Mouse (Mus musculus) layer of hippocampus, postnatal 36 days (tissue): Measurements from ENCODE around the gene Vmn1r37. TPM values are rescaled to one million over a fixed set of nuclear protein-coding genes. Genes with fewer than 3 reads are reported as not detected.
"Not testable (repeated sequence)": the region's sequence is repeated elsewhere in the genome, so short reads cannot be mapped to it uniquely, and the experiment has no call there.

Experiments used
- DNase-seq, 2 experiments: peaks; one replicate each; pipeline ENCODE4 v3.0.0; 2022
- total RNA-seq, 2 experiments: library from RNA; stranded (reverse); gene quantifications; 2 replicates each; pipeline ENCODE4 v1.2.3; 2021

Gene Vmn1r37
- not detected for total RNA-seq

DNA sequence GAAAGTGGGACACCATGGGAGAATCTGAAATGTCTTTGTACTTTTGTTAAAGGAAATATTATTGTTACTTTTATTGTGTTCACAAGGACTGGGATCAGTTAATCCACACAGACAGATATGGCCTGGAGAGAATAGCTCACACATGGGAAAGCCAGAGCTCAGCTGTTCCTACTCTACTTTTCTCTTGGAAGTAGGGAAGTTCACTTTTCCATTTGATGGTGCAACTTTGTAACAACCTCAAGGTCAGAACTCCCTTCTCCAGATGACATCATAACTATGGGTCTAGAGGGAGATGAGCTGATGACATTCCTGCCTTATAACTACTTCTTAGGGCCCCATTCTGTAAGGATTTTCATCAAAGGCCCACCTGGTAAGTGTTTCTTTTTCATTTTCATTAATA lies at the start of gene Vmn1r37:
Gene Vmn1r37 (plus strand): TSS at position 301 of the 400 bp plus-strand sequence.
- DNase-seq: not testable (repeated sequence)

DNA sequence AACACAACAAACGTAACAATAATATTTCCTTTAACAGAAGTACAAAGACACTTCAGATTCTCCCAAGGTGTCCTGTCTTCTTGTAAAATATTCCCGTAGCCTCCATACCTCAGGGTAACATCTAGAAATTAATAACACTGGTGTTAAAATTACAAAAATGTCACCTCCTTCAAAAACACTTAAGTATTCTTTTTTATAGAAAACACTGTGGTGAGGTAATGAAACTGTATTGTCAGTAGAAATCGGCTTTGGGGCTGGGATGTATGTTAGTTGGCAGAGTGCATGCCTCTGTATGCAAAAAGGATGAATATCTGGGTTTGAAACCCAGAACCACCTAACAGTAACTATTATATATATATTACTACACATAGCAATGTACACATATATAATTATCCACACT lies 43.4 kb upstream of the Vmn1r37 start, which contains the start of gene Vmn1r35:
Gene Vmn1r35 (minus strand): TSS at position 101 of the 400 bp plus-strand sequence.
- DNase-seq: no peak

DNA sequence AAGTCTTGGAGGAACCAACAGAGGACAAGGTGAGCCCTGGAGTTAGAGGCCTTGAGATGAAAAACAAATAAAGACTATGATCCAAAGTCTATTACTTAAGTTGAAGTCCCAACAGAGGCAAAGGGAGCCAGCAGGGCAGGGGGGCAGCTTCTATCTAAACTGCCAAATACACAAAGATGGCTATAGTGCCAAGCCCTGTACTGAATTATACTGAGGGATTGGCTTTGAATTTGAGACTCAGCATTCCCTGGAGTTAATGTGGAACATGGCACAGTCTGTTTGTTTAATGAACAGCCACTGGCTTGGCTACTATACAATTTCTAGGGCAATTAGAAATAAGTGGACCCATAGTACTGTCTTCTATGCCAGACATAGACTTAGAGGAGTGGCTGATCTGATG lies 20.3 kb upstream of the Vmn1r37 start:
- DNase-seq: no peak

DNA sequence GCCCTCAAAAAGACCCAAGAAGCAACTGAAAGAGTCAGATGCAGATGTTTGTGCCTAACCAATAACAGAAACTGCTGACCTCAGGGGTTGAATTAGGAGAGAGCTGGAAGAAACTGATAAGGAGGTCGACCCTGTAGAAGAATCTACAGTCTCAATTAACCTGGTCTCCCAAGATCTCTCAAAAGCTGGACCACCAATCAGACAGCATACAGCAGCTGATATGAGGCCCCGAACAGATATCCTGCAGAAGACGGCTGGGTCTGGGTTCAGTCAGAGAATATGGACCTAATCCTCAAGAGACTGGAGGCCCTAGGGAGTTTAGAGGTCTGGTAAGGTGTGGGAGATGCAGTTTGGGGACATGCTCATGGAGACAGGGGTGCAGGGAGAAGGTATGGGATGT lies 15.3 kb upstream of the Vmn1r37 start:
- DNase-seq: no peak

DNA sequence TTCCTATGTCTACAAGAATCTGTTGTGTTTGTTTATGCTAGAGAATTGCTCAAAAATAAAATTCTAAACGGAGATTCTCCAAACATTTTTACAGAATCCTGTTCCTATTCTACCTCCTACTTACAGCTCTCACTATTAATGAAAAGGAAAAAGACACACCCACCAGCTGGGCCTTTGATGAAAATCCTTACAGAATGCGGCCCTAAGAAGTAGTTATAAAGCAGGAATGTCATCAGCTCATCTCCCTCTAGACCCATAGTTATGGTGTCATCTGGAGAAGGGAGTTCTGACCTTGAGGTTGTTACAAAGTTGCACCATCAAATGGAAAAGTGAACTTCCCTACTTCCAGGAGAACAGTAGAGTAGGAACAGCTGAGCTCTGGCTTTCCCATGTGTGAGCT lies 10.1 kb upstream of the Vmn1r37 start, which contains the start of gene Vmn1r36:
Gene Vmn1r36 (minus strand): TSS at position 101 of the 400 bp plus-strand sequence.
- DNase-seq: not testable (repeated sequence)

DNA sequence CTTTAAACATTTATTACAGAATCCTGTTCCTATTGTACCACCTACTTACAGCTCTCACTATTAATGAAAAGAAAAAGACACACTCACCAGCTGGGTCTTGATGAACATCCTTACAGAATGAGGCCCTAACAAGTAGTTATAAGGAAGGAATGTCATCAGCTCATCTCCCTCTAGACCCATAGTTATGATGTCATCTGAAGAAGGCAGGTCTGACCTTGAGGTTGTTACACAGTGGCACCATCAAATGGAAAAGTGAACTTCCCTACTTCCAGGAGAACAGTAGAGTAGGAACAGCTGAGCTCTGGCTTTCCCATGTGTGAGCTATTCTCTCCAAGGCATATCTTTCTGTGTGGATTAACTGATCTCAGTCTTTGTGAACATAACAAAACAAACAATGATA lies 53.3 kb downstream of the Vmn1r37 start, which contains the start of gene Vmn1r38:
Gene Vmn1r38 (minus strand): TSS at position 101 of the 400 bp plus-strand sequence.
- not testable (repeated sequence) for DNase-seq

Other genes starting within 250 kb of the Vmn1r37 start
- 1 to 10 TPM; 7.0 to 7.2 TPM for gene Mad2l1, start 194.0 kb upstream of the Vmn1r37 start, total RNA-seq
- gene Vmn1r32, start 169.3 kb upstream of the Vmn1r37 start, total RNA-seq: not detected
- not detected for gene Vmn1r33, start 111.1 kb upstream of the Vmn1r37 start, total RNA-seq
- gene Vmn1r34, start 85.5 kb upstream of the Vmn1r37 start, total RNA-seq: not detected
- gene Vmn1r35, start 43.5 kb upstream of the Vmn1r37 start, total RNA-seq: not detected
- not detected for gene Vmn1r36, start 10.2 kb upstream of the Vmn1r37 start, total RNA-seq
- not detected for gene Vmn1r38, start 53.2 kb downstream of the Vmn1r37 start, total RNA-seq
- not detected for gene Vmn1r39, start 81.2 kb downstream of the Vmn1r37 start, total RNA-seq
- 10 to 100 TPM; 58.5 to 70.2 TPM for gene Gng12, start 167.0 kb downstream of the Vmn1r37 start, total RNA-seq